Mouse (Mus musculus): ENCODE results near the gene Sphk1. TPM values are rescaled to one million over a fixed set of nuclear protein-coding genes. Genes with fewer than 3 reads are reported as not detected.

The Sphk1 gene
- polyA plus RNA-seq, 1 experiment from 2014 or later = 2.2 TPM

GRCm38 (mm10) chr11:116550748-116551147, 20.0 kb downstream of the Sphk1 start:
- Histone ChIP-seq H3K4me1 (peaks cover 15% of the 10 kb centered on the region), H3K36me3 (peaks cover 15% of the 10 kb centered on the region; the same call in 1 of the 2 replicates), H3K4me3 (no peak overlapping the region), H3K9me3 (no peaks in the 10 kb centered on the region), H3K27me3 (no peaks in the 10 kb centered on the region), H3K27ac (replicated peaks) (no peak overlapping the region), H3K4me2 (replicated peaks) (no peak overlapping the region), H3K9ac (replicated peaks) (no peak overlapping the region)
- WGBS = 81% methylated on average over 7 of the region's 7 CpGs
- ATAC-seq (replicated peaks) = no peak

- no peak overlapping the region for H3K4me2 ChIP-seq (replicated peaks)
- H3K36me3 ChIP-seq = peaks cover 2% of the 10 kb centered on the region; the same call in 1 of the 2 replicates
- H3K27me3 ChIP-seq = no peaks in the 10 kb centered on the region
- no peak for ATAC-seq (replicated peaks)
- no peak overlapping the region for H3K27ac ChIP-seq (replicated peaks)
- H3K9ac ChIP-seq (replicated peaks) = no peak overlapping the region
- H3K4me1 ChIP-seq = peaks cover 20% of the 10 kb centered on the region
- 90% methylated on average over 1 of the region's 1 CpGs for WGBS
- H3K9me3 ChIP-seq = no peaks in the 10 kb centered on the region
- no peak overlapping the region for H3K4me3 ChIP-seq
These were observed 21.5 kb downstream of the Sphk1 start for GRCm38 (mm10) chr11:116552194-116552593.

GRCm38 (mm10) chr11:116554171-116554878, 23.6 kb downstream of the Sphk1 start:
- Histone ChIP-seq H3K4me2 (replicated peaks) (no peak overlapping the region), H3K9ac (replicated peaks) (no peak overlapping the region), H3K4me1 (peaks cover 20% of the 10 kb centered on the region), H3K9me3 (no peaks in the 10 kb centered on the region), H3K27me3 (no peaks in the 10 kb centered on the region), H3K36me3 (no peaks in the 10 kb centered on the region), H3K27ac (replicated peaks) (no peak overlapping the region), H3K4me3 (no peak overlapping the region)
- ATAC-seq (replicated peaks) = no peak
- 50% methylated on average over 12 of the region's 12 CpGs for WGBS

GRCm38 (mm10) chr11:116555572-116555971, 24.8 kb downstream of the Sphk1 start:
- Histone ChIP-seq H3K27ac (replicated peaks) (no peak overlapping the region), H3K36me3 (no peaks in the 10 kb centered on the region), H3K4me3 (no peak overlapping the region), H3K4me2 (replicated peaks) (no peak overlapping the region), H3K4me1 (peaks cover 20% of the 10 kb centered on the region), H3K9ac (replicated peaks) (no peak overlapping the region), H3K9me3 (no peaks in the 10 kb centered on the region), H3K27me3 (no peaks in the 10 kb centered on the region)
- no peak for ATAC-seq (replicated peaks)
- whole genome bisulfite sequencing = 73% methylated on average over 1 of the region's 1 CpGs

GRCm38 (mm10) chr11:116556308-116556707, 25.6 kb downstream of the Sphk1 start:
- no peaks in the 10 kb centered on the region for H3K9me3 ChIP-seq
- H3K9ac ChIP-seq (replicated peaks) = no peak overlapping the region
- no peak overlapping the region for H3K4me3 ChIP-seq
- H3K27me3 ChIP-seq = no peaks in the 10 kb centered on the region
- H3K36me3 ChIP-seq = no peaks in the 10 kb centered on the region
- H3K4me1 ChIP-seq = peaks cover 20% of the 10 kb centered on the region
- no peak overlapping the region for H3K4me2 ChIP-seq (replicated peaks)
- no peak for ATAC-seq (replicated peaks)
- H3K27ac ChIP-seq (replicated peaks) = no peak overlapping the region
- WGBS = 74% methylated on average over 6 of the region's 6 CpGs

- no peak overlapping the region for H3K4me3 ChIP-seq
- 85% methylated on average over 7 of the region's 7 CpGs for WGBS
- no peaks in the 10 kb centered on the region for H3K36me3 ChIP-seq
- no peaks in the 10 kb centered on the region for H3K9me3 ChIP-seq
- no peak overlapping the region for H3K4me2 ChIP-seq (replicated peaks)
- H3K4me1 ChIP-seq = peaks cover 4% of the 10 kb centered on the region; the same call in 1 of the 2 replicates
- no peaks in the 10 kb centered on the region for H3K27me3 ChIP-seq
- ATAC-seq (replicated peaks) = no peak
- H3K9ac ChIP-seq (replicated peaks) = no peak overlapping the region
- no peak overlapping the region for H3K27ac ChIP-seq (replicated peaks)
These were observed 34.7 kb downstream of the Sphk1 start for GRCm38 (mm10) chr11:116565283-116566041.

GRCm38 (mm10) chr11:116567531-116567930, 36.8 kb downstream of the Sphk1 start:
- no peak overlapping the region for H3K27ac ChIP-seq (replicated peaks)
- no peaks in the 10 kb centered on the region for H3K36me3 ChIP-seq
- no peak overlapping the region for H3K4me3 ChIP-seq
- peaks cover 17% of the 10 kb centered on the region for H3K4me1 ChIP-seq
- H3K4me2 ChIP-seq (replicated peaks) = no peak overlapping the region
- no peak overlapping the region for H3K9ac ChIP-seq (replicated peaks)
- no peaks in the 10 kb centered on the region for H3K27me3 ChIP-seq
- no peak for ATAC-seq (replicated peaks)
- no peaks in the 10 kb centered on the region for H3K9me3 ChIP-seq
- 88% methylated on average over 8 of the region's 8 CpGs for WGBS

- Histone ChIP-seq H3K27me3 (no peaks in the 10 kb centered on the region), H3K27ac (replicated peaks) (no peak overlapping the region), H3K4me2 (replicated peaks) (no peak overlapping the region), H3K36me3 (no peaks in the 10 kb centered on the region), H3K9ac (replicated peaks) (no peak overlapping the region), H3K4me1 (peaks cover 47% of the 10 kb centered on the region), H3K4me3 (no peak overlapping the region), H3K9me3 (no peaks in the 10 kb centered on the region)
- 85% methylated on average over 7 of the region's 7 CpGs for WGBS
- no peak for ATAC-seq (replicated peaks)
These were observed 40.1 kb downstream of the Sphk1 start for GRCm38 (mm10) chr11:116570821-116571220.

- Histone ChIP-seq H3K9me3 (no peaks in the 10 kb centered on the region), H3K4me3 (no peak overlapping the region), H3K27ac (replicated peaks) (no peak overlapping the region), H3K36me3 (no peaks in the 10 kb centered on the region), H3K4me1 (peaks cover 57% of the 10 kb centered on the region), H3K4me2 (replicated peaks) (no peak overlapping the region), H3K27me3 (no peaks in the 10 kb centered on the region), H3K9ac (replicated peaks) (no peak overlapping the region)
- 82% methylated on average over 19 of the region's 19 CpGs for WGBS
- ATAC-seq (replicated peaks) = no peak
These were observed 41.3 kb downstream of the Sphk1 start for GRCm38 (mm10) chr11:116571767-116572679.

GRCm38 (mm10) chr11:116572756-116573543, 42.2 kb downstream of the Sphk1 start:
- WGBS = 67% methylated on average over 12 of the region's 12 CpGs
- Histone ChIP-seq H3K4me3 (no peak overlapping the region), H3K36me3 (no peaks in the 10 kb centered on the region), H3K27ac (replicated peaks) (no peak overlapping the region; the same call in 1 of the 2 replicates), H3K9me3 (no peaks in the 10 kb centered on the region), H3K4me2 (replicated peaks) (no peak overlapping the region), H3K27me3 (no peaks in the 10 kb centered on the region), H3K9ac (replicated peaks) (no peak overlapping the region), H3K4me1 (peaks cover 59% of the 10 kb centered on the region)
- no peak for ATAC-seq (replicated peaks)

GRCm38 (mm10) chr11:116574486-116574885, 43.8 kb downstream of the Sphk1 start:
- H3K4me2 ChIP-seq (replicated peaks) = no peak overlapping the region
- no peak overlapping the region for H3K9ac ChIP-seq (replicated peaks)
- no peaks in the 10 kb centered on the region for H3K27me3 ChIP-seq
- H3K4me3 ChIP-seq = no peak overlapping the region
- no peaks in the 10 kb centered on the region for H3K9me3 ChIP-seq
- WGBS = 56% methylated on average over 6 of the region's 6 CpGs
- no peak for ATAC-seq (replicated peaks)
- H3K36me3 ChIP-seq = no peaks in the 10 kb centered on the region
- peaks cover 74% of the 10 kb centered on the region for H3K4me1 ChIP-seq
- H3K27ac ChIP-seq (replicated peaks) = no peak overlapping the region

Data from forebrain, embryonic 15.5 days (tissue).